Mouse (Mus musculus) brown adipose tissue, adult 24 weeks (tissue): ENCODE measurements at regions not wholly inside any gene's neighbourhood (a gene's known extent, or its start where the extent isn't known, plus 50 kb on each side); places are given as distances from the start of the nearest gene placed in this dataset.
"Not testable (repeated sequence)": the region's sequence is repeated elsewhere in the genome, so short reads cannot be mapped to it uniquely, and the experiment has no call there.

Source experiments
- H3K27ac ChIP-seq: fragments of 200-500 bp; replicated peaks from 2 replicates; pipeline ENCODE4 v1.5.1; 2012; ENCODE audit warnings: low read depth, mild to moderate bottlenecking, low read length
- H3K4me1 ChIP-seq: fragments of 200-500 bp; 2 replicates; pipeline ENCODE4 v1.6.1; 2012; ENCODE audit warnings: low read length, mixed read lengths; ENCODE audit not compliant: control insufficient read depth, insufficient read depth, insufficient read length
- H3K4me3 ChIP-seq: fragments of 200-500 bp; 2 replicates; pipeline ENCODE4 v1.5.1; 2012; ENCODE audit warnings: low read depth, mild to moderate bottlenecking, low read length, moderate library complexity; ENCODE audit not compliant: insufficient read depth

DNA sequence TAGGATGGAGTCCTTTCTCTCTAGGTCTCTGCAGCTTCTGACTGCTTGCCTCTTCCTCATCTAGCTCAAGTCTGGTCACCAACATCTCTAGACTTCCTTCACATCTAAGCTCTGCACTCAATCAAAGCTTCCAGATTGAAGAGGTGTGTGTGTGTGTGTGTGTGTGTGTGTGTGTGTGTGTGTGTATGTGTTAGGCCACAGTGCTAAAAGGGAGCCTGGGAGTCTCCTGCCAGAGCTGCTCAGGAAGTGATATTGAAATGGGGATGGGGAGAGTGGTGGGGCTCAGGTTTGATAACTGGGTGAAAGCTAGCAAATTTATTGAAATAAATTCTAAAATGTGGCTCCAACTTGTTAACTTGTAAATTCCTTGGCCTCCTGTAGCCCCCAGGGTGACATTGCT lies 73.3 kb downstream of the Gm31371 start:
- H3K4me3 ChIP-seq, H3K27ac ChIP-seq, H3K4me1 ChIP-seq: not testable (repeated sequence)

DNA sequence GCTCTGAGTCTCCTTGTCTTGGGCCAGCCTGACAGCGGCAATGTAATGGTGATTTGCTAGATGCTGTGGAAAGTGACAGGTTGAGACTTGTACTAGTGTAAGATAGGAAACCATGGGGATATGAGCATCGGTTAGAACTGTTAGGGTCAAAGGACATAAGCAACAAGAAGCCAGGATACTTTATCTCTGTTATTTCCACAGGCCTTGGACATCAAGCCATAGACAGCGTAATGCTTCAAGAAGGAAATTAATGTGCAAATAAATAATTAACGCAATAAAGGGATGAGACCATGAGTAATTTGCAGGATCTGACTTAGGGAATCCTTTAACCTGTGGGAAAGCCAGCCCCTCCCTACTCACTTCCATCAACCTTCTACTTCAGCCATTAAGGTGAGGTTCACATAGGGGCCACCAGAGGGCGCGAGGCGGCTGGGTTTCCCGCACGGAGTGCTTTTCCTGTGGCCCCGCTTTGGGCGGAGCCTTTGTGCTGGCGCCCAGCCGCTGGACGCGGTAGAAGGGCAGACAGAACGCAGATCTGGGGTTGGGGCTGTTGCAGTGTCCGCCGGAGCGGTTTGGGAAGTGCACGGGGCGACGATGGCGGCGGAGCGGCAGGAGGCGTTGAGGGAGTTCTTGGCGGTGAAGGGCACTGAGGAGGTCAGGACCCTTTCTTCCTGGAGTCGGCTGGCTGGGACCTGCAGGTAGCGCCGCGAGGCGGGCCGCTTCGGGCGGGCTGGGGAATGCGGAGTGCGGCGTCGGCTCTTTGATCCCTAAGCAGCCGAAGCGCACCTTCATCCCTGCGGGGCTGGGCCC lies 76.5 kb downstream of the Gm31371 start:
- Histone ChIP-seq H3K4me1 (no peaks in the 10 kb centered on the region), H3K4me3 (peak overlapping the region; percentile 78), H3K27ac (no peak overlapping the region)

DNA sequence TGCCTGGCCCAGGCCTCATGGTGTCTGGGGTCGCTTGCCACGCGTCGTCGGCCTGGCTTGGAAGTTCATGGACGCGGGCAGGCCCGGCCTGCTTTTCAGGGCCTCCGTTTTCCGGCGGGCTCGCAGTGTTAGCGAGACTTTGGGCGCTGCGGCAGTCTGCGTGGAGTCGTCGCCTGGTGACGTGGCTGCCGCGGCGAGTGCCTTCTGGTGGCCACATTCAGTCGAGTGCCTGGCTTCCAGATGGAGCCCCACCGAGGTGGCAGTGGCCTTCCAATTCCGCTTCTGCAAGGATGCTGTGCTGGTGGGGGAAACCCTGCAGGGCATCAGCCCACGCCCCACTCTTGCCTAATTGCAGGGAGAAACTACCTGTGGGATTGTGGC lies 77.1 kb downstream of the Gm31371 start:
- peak overlapping the region; percentile 78 for H3K4me3 ChIP-seq
- not testable (repeated sequence) for H3K4me1 ChIP-seq, H3K27ac ChIP-seq

DNA sequence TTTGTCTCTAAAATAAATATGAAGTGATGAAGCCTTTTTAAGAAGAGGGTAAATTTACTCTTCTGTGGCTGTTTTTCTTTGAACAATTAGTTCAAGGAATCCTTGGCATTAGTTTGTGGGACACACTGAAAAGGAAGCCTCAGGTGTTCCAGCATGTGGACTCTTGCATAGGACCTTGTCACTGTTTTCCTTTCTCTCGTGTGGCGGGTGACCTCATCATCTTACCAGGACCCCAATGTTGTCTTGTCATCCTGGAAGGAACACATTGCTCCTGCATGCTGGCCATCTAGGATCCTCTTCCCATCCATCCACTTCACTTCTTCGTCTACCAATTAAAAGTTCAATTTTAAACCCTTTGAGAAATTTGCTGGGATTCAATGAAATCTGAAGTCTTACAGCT lies 104.9 kb downstream of the Gm31371 start:
- not testable (repeated sequence) for H3K4me1 ChIP-seq, H3K27ac ChIP-seq, H3K4me3 ChIP-seq

DNA sequence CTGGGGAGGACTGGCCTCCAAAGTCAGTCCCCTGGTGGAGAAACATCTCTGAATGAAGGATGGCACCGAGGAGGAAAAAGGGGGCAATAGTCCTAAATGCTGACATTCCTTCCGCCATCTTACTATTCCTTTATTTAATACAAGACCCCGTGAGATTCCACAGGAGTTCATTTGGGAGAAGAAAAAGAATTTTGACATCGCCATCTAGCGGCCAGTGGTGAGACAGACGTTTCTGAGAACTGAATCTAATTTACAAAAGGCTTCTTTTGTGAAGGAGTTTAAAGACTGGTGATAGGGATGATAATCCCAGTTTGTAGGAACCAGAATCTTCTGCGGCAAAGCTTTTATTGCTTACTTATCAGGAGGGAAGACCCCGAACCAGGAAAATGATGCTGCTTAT lies 107.8 kb downstream of the Gm31371 start:
- not testable (repeated sequence) for H3K4me3 ChIP-seq, H3K27ac ChIP-seq, H3K4me1 ChIP-seq

DNA sequence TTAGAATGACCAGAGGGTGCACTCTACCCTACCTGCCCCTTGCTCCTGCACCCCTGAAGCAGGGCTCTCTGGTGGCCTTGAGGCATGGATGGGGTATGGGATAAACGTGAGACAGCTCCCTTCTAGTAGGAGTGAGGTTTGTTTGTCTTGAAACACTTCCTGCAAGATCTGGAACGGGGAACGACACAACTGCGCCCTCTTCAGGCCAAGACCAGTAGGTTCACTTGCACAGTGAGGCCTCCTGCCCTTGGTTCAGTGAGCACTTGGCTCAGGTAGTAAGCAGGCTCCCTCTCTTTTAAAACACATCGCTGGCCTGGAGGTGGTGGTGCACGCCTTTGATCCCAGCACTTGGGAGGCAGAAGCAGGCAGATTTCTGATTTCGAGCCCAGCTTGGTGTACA lies 110.1 kb downstream of the Gm31371 start:
- not testable (repeated sequence) for H3K4me3 ChIP-seq, H3K4me1 ChIP-seq, H3K27ac ChIP-seq

DNA sequence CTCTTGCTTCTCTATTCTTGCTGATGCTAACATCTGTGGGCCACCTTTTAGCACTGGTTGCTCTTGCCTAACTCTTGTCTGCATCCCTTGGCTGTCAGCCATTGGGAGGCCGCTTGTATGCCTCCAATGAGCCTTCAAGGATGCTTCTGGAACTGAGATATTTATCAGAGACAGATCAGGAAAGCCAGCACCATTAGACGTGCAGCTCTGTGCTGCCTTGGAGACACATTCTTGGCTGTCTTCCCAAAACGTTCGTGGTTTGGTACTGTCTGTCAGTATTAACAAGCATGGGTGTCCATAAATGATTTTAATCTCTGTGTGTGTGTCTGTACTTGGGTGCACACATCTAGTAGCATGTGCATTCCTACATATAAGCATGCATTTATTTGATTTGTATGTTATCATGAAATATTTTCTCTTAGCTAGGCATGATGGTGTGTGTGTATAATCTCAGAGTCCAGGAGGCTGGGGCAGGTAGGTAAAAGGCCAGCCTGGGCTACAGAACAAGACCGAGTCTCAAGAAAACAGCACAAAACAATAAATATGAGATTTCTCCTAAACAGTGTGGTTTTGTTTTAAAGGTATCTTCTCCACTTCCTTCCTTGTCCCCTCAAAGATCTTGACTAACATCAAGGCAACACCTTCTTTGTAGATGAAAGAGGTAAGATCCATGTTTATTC lies 111.4 kb downstream of the Gm31371 start:
- H3K4me1 ChIP-seq, H3K27ac ChIP-seq, H3K4me3 ChIP-seq: not testable (repeated sequence)

DNA sequence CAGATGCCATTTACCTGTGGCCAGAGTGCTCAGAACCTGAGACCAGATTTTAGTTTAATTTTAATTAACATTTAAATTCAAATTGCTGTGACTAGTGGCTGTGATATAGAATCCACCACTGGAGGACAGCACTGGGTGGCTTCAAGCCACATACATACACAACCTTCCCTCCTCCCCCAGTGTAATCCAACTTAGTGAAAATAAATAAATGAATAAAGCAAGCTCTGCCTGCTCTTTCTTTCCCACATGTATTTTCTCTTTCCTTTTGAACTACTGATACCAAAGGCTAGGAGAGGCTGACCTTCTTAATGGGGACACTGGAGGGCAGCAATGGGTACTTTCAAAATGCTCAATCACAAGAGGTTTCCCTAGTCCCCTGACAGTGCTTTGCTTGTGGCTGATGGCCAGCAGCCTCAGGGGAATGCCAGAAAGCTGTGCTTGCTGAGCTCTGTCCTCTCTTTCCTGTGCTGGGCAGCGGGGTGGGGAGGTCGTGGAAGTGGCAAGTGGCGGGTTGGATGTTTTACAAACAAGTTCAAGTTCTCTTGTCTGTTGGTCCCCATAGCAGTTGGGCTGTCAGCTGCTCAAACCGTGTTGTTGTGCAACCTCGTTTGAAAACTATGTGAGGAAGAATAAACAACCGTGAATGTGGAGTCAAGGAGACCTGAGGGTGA lies 112.4 kb downstream of the Gm31371 start:
- H3K4me1 ChIP-seq, H3K4me3 ChIP-seq, H3K27ac ChIP-seq: not testable (repeated sequence)

DNA sequence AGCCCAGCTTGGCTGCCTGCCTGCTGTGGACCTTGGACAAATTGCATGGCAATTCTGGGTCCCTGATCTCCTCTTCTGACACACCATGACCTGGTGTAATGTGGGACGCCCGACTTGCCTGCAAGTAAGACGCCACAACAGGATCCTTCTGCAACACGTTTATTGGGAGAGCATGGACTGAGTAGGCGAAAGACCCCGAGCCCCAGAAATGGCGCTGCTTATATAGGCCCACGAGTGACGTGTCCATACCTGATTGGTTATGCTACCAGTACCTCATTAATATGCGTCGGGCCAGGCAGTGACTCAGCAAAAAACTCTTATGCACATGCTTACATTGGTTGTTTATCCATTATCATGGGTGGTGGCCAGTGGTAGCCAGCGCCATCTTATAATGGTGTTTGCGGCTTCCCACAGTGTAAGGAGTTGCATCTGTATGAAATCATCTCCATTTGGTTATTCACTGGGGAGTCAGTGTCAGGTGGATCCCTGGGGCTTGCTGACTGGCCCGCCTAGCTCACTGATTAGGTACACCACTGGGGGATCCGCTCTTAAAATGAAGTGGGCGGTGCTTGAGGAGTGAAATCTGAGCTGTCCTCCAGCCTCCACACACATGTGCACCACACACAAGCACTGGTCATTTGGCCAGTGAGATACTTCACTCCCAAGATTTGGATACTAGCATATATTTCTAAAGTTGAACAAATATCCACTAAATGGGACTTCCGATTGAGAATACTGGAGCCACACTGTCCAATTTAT lies 113.1 kb downstream of the Gm31371 start:
- H3K27ac ChIP-seq, H3K4me3 ChIP-seq, H3K4me1 ChIP-seq: not testable (repeated sequence)

DNA sequence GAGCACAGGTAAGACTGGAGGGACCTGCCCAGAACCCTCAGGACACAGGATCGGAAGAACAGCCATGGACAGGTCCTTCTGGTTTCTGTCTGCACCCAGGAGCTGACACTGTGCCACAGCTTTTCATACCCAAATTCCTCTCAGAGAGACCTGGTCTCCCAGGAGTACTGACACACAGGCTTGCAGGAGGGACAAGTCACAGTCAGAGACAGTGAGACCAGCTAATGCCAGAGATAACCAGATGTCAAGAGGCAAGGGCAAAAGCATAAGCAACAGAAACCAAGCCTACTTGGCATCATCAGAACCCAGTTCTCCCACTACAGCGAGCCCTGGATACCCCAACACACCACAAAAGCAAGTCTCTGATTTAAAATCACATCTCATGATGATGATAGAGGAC lies 122.3 kb downstream of the Gm31371 start:
- H3K4me3 ChIP-seq, H3K4me1 ChIP-seq, H3K27ac ChIP-seq: not testable (repeated sequence)

DNA sequence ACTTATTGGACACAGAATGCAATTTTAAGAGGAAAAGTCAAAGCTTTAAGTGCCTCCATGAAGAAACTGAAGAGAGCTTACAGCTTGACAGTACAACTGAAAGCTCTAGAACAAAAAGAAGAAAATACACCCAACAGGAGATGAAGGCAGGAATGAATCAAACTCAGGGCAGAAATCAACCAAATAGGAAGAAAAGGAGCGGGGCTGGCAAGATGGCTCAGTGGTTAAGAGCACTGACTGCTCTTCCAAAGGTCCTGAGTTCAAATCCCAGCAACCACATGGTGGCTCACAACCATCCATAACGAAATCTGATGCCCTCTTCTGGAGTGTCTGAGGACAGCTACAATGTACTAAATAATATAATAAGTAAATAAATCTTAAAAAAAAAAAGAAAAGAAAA lies 124.8 kb downstream of the Gm31371 start:
- not testable (repeated sequence) for H3K27ac ChIP-seq, H3K4me1 ChIP-seq, H3K4me3 ChIP-seq

DNA sequence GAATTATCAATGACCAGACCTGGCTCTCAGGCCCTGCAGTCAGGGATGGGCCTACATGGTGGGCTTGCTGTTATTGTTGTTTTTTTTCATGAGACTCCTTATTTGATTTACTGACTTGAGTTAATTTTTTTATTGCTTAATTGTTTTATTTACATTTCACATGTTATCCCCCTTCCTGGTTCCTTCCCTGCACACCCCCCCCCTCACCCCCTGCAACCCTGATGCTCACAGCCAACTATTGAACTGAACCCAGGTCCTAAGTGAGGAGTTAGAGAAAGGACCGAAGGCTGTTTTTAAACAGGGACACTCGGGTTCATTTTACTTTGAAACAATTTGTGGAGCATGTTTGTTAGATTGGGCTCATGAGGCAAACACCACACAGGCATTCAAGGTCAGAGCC lies 126.9 kb downstream of the Gm31371 start:
- not testable (repeated sequence) for H3K27ac ChIP-seq, H3K4me1 ChIP-seq, H3K4me3 ChIP-seq

DNA sequence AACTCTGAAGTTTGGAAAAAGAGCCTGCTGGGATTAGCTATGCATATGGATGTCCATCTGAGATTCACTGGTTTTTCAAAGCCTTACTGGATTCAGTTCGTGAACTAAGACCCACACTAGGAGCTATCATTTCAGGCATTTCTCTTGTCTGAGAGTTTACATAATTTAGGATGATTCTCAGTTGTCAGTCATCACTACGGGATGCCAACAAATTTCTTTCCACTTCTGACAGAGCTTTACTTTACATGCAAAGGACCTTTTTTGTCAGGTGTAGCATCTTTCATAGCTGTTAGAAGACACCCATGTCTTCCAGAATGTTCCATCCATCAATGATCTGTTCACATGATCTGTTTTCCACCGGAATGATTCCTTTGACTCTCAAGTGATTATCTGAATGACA lies 154.4 kb downstream of the Gm31371 start:
- not testable (repeated sequence) for H3K4me1 ChIP-seq, H3K4me3 ChIP-seq, H3K27ac ChIP-seq

DNA sequence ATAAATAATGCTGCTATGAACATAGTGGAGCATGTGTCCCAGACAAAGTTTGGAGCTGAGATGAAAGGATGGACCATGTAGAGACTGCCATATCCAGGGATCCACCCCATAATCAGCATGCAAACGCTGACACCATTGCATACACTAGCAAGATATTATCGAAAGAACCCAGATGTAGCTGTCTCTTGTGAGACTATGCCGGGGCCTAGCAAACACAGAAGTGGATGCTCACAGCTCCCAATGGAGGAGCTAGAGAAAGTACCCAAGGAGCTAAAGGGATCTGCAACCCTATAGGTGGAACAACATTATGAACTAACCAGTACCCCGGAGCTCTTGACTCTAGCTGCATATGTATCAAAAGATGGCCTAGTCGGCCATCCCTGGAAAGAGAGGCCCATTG lies 194.9 kb downstream of the Gm31371 start:
- H3K4me1 ChIP-seq, H3K27ac ChIP-seq, H3K4me3 ChIP-seq: not testable (repeated sequence)

DNA sequence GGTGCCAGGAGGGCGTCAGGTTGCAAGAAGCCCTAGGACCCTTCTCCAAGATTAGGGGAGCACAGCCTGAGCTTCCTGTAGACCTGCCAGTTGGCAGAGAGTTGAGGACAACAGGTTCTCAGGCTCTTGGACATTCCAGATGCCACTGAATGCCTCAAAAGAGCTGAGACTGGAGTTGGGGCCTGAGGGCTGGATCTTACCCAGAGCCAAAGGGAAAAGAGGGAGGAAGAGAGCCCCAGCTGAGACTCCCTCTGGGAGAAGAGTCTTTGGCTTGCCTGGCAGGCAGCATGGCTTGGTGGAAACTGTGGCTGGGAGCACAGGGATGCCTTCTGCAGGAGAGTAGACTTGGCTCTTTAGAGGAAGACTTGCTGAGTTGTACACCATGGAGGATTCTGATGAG lies 197.0 kb downstream of the Gm31371 start:
- H3K27ac ChIP-seq, H3K4me3 ChIP-seq, H3K4me1 ChIP-seq: not testable (repeated sequence)
